Mouse (Mus musculus): ENCODE data around the gene Srgap3. TPM values are rescaled to one million over a fixed set of nuclear protein-coding genes. Genes with fewer than 3 reads are reported as not detected.

Srgap3 gene
- polyA plus RNA-seq, 1 experiment from 2014 or later = 1.2 TPM

DNA sequence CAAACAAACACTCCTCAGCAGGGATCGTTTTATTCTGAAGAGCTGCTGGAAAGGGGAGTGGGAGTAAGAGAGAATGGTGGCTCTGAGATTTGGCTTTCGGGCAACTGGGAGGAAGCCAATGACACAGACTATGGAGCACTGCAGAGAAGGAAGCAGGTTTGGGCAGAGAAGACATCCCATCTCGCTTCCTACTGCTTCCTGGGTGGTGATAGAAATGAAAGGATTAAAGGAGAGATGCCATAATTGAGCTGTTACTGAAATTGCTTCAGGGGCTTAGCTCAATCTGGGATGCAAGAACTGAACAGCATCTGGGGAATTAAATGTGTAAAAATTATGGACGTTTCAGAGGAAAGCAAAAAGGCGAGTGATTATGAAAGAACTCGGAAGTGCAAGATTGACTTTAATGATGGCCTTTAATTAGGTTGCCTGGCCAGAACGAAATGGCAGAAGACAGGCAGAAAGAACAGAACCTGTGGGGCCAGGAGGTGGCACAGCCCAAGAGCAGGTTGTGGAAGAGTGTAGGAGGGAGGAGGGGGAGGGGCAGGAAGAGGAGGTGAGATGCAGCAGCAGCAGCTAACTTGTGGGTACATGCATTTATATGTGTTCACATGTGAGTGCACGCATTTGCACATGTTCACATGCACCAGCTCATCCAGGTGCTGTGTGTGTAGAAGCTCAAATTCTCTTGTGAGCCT, 126.6 kb downstream of the Srgap3 start:
- no peak for DNase-seq (ENCODE audit: low spot score)

DNA sequence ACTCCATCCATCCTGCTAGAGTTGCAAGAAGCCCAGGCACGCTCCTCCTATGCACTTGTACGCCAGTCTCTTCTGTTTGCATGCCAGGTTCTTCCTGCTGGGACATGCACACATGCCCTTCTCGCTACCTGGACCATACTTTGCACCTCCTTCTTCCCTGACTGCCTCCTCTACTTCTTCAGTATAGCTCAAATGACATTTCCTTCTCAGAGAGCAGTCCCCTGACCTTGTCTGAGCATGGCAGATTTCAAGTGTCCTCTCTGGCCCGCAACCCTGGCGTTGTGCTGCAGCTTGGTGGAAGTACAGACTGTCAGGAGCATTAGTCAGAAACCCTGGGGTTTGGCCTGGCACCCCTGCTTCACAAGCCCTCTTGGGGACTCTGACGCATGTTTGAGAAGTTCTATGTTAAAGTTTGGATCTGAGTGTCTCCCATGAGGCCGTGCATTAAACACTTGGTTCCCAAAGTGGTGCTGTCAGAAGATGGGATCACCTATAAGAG, 128.6 kb downstream of the Srgap3 start:
- no peak for DNase-seq (ENCODE audit: low spot score)

DNA sequence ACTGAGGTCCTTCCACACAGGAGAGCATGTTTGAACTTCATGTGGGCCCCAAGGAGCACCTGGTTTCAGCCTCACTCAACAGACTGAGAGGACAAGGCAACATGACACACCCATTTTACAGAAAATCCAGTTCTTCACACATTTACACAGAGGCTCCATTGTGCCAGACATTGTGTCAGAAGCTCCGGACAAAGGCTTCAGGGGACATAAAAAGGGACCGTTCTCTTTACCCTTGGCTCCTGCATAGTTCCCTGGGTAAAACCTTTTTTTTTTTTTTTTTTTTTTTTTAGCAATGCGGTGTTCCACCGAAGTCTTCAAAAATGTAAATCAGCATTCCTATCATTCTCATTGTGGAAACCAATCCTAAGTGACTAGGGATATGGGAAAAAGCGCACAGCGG, 131.5 kb downstream of the Srgap3 start:
- DNase-seq (ENCODE audit: low spot score) = no peak

GRCm38 (mm10) chr6:112814525-112815086, 132.5 kb downstream of the Srgap3 start:
- no peak for DNase-seq (ENCODE audit: low spot score)

DNA sequence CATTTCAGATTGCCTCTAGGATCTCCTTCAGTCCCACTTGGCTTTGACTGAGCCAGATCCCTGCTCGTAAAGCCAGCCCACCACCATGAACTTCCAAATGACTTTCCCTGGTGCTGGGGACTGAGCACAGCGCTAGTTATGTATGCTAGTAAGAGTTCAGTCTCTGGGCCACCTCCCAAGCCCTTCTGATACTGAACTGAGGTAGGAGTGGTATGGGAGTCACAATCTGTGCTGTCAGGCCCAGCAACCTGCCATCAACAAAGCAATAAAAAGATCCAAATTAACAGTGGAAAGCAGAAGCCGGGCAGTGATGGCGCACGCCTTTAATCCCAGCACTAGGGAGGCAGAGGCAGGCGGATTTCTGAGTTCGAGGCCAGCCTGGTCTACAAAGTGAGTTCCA, 134.2 kb downstream of the Srgap3 start:
- no peak for DNase-seq (ENCODE audit: low spot score)

DNA sequence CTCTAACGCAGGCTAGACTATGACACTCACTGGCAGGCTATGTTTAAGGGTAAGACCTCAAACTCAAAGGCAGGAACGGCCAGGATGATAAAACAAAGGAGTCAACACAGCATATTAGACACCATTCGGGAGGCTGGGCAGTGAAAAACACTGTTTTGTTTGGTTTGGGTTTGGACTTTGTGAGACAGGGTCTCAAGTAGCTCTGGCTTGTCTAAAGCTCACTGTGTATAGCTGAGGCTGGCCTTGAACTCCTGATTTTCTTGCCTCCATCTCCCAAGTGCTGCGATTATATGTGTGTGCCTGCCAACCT, 136.6 kb downstream of the Srgap3 start:
- no peak for DNase-seq (ENCODE audit: low spot score)

DNA sequence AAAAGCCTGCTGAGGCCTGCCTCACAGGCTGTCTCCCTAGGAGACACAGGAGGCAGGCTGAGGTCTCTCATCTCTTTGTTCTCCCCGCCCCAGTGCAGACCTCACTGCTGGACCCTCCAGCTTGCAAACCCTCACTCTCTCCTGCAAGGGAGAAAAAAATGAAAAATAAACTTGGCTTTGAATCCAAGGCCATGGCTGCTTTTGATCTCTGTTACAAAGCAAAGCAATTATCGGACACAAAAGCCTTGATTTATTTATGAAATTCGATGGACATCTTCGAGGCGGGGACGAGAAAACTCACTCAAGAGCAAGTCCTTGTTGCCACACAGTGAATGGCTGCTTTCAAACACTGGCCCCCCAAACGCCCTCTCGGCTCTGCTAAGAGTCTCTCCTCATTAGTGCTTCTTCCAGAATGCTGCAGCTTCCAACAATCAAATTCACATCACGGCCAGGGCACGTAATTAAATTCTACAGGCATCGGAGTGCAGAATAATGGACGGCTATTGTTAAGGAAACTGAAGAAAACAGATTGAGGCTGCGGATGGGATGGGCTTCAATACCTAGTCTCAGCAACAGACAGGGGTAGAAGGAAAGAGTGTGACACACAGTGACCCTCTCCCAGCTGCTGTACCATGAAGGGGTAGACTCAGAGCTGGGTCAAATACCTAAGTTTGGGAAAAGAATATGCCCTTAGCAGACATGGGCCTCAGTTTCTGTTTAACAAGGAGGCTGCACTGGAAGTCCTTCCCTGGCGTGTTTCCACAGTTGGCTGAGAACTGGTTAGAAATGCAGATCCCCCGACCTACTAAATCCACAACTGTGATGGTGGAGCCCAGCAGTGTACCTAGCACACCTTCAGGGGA, 137.2 kb downstream of the Srgap3 start:
- DNase-seq (ENCODE audit: low spot score) = no peak

DNA sequence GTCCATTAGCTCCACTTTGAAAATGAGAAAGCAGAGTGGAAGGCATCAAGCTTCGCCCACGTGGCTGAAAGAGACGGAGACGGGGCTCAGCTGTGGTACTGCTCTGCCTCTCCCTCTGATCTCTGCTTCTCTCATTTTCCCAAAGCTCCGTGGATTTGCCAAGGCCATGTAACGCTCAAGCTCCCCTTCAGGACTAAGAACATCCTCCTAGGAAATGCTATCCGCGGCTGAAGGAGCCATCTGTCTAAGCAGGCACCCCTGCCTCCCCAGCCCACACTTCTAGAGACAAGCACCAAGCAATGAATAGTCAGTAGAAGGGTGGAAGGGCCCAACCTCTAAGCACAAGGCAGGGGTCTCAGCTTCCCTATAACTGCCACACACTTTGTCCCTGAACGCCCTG, 138.3 kb downstream of the Srgap3 start:
- DNase-seq (ENCODE audit: low spot score) = no peak

DNA sequence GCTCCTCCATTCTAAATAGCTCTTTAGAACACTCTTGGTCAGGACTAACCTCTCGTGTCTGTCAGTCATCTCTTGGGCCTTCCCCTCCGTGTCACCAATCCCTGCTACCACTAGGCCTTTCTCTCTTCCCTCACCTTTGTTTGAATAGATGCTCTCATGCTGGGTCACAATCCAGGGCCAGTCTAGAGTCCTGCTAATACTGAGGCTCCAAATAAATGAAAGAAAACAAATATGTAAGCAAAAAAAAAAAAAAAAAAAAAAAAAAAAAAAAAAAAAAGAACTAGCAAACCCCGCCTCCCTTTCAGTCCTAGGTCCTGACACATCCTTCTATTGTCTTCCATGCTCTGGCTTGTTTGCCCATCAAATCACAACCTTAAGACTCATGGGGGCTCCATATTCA, 145.1 kb downstream of the Srgap3 start:
- no peak for DNase-seq (ENCODE audit: low spot score)

DNA sequence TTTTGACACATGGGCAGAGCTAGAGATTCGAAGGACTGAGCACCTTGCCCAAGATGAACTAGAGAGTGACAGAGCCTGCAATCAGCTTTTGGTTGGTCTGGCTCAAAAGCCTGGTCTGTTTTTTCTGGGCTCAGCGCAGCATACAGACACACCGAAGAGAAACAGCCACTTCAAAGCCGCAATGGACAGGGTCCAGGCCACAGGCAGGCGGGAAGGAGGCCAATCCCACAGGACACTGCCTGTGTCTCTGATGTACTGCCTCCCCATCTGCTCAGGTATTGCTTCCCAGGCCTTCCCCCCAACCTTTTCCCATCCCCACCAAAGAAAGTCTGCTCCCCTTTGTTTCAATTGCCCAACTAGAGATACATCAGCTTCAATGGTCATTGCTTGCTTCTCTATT, 148.7 kb downstream of the Srgap3 start:
- DNase-seq (ENCODE audit: low spot score) = no peak

GRCm38 (mm10) chr6:112796607-112797006, 150.5 kb downstream of the Srgap3 start:
- DNase-seq (ENCODE audit: low spot score) = no peak

DNA sequence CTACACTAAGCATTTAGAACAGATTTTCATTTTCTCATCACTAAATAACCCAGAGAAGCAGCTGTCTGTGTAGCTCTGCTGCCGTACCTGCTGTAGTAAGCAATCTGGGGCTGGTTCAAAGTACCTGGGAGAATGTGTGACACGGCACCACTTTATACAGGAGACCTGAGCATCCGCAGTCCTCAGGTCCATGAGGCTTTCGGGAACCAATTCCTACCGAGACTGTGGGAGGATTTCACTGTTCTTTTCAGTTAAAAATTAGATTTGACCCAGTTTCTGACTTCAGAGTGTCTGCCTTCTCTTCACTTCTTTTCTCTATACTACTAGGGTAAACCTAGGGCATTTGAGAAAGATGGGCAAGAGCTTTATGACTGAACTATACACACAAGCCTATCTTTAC, 153.2 kb downstream of the Srgap3 start:
- DNase-seq (ENCODE audit: low spot score) = no peak

GRCm38 (mm10) chr6:112789901-112790300, 157.2 kb downstream of the Srgap3 start:
- DNase-seq (ENCODE audit: low spot score) = no peak

DNA sequence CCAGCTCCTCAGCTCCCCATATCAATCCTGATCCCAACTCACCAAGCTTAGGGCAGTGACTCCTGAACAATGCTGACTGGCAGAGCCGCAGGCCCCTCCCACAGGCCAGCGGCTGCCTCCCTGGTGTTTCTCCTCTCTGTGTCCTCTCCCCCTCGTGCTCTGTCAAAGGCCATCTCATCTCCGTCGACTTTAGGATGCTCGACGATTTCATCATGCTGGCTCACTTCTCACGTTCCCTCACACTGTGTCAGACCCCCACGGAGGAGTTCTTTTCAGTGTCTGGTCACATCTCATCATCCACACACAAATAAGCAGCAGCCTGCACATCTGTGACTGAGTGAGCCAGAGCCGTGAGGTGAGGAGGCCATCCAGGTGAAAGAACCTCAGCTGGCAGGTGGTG, 158.4 kb downstream of the Srgap3 start:
- DNase-seq (ENCODE audit: low spot score) = no peak

GRCm38 (mm10) chr6:112788174-112788573, 158.9 kb downstream of the Srgap3 start:
- DNase-seq (ENCODE audit: low spot score) = no peak

DNA sequence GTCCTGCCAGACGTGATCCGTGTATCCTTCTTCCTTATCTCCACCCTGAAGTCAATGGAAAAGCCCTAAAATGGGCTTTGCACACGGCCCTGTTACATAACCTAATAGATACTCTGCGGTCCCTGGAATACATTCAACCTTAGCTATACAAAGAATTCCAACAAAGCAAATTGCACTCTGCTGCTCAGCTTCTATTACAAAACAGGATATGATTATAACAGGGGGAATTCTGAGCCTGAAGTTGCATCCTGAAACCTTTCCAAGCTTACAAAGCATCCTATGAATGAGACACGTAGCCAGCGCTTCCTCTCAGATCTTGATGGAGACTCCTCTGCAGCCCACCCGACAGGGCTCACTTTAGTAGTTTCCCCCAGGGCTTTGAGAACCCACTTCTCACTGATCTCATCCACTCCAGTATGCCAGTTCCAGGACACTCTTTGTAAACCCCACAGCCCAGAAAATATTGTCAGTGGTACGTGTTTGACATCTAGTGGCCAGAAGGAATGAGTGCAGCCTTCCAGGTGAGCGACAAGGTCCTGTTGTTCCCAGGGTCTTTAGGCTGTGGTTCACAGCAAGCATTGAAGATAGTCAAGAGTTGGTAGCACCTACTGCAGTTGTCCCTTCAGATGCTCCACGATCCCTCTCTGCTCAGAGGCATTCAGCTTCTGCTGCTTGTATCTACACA, 165.5 kb downstream of the Srgap3 start:
- no peak for DNase-seq (ENCODE audit: low spot score)

DNA sequence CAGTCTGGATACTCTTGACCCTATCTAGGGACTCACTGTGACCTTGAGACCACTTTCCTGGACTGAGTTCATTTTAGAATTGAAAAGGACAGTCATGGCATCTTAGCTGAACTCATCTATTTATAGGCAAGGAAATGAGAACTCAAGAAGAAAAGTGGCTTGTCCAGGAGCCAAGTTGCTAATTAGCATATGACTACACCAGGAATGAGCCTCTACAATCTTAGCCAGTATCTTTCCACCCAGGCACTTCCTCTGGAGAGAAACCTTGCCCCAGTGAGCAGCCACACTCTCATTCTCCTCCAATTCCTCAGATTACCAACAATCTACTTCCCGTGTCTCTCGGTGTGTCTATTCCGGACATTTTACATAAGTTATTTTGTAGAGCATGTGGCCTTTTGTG, 168.9 kb downstream of the Srgap3 start:
- DNase-seq (ENCODE audit: low spot score) = no peak

- DNase-seq (ENCODE audit: low spot score) = no peak
These were observed 170.3 kb downstream of the Srgap3 start for GRCm38 (mm10) chr6:112776718-112777117.

- no peak for DNase-seq (ENCODE audit: low spot score)
These were observed 173.3 kb downstream of the Srgap3 start for GRCm38 (mm10) chr6:112773754-112774153.

DNA sequence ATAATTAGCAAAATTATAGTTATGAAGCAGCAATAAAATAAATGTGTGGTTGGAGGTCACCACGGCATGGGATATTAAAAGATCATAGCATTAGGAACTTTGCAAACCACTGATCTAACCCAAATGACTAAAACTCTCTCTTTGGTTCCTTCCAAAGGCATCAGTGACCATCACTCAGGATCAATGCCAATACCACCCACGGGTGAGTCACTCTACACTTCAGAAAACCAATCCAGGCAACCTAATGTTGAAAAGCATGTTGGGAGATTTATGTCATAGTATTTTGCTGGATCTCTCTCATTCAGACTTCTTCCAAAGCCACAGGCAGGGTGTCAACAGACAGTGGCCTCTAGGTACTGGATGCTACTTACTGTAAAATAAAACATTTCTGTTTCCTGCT, 176.1 kb downstream of the Srgap3 start:
- no peak for DNase-seq (ENCODE audit: low spot score)

DNA sequence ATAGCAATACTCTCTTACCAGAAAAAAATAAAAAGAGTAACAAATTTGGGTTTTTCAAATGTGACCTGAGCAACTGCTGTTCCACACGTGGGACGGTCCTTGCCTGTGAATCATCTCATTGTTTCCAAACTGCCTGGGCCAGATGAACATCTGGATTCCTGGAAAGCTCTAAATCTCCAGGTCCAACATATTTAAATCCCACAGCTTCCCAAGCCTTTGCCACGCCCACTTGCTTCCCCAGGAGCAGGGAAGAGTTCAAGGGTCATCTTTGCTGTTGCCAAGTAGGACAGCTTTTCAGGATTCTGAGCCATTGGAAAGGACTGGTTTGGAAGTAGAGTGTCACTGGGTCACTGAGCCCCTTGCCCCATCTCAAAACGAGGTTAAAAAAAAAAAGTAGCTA, 188.5 kb downstream of the Srgap3 start:
- no peak for DNase-seq (ENCODE audit: low spot score)

- no peak for DNase-seq (ENCODE audit: low spot score)
These were observed 190.2 kb downstream of the Srgap3 start for GRCm38 (mm10) chr6:112756866-112757265.
